Mouse (Mus musculus): ENCODE data around the gene Itih3.

GRCm38 (mm10) chr14:30875955-30876354 lies 47.6 kb downstream of the Itih3 start:
- no peak for TF ChIP-seq CTCF (conservative IDR thresholded peaks at IDR 0.05; ENCODE audit: insufficient read depth, insufficient read length, low read depth, low read length)
- no peak for TF ChIP-seq POLR2A (IDR thresholded peaks at IDR 0.05; ENCODE audit: low read depth, low read length)
